Mouse (Mus musculus) thymus, adult 2 months (tissue): ENCODE measurements at regions not wholly inside any gene's neighbourhood (a gene's known extent, or its start where the extent isn't known, plus 50 kb on each side); places are given as distances from the start of the nearest gene placed in this dataset.

Experiments used
- CTCF ChIP-seq: fragments of 200-500 bp; IDR thresholded peaks from 2 replicates; pipeline ENCODE4 v1.5.1; 2012; ENCODE audit warnings: mild to moderate bottlenecking, control low read depth, low read length, moderate library complexity, borderline replicate concordance; ENCODE audit not compliant: control insufficient read depth, poor library complexity, insufficient read depth; ENCODE audit errors: extremely low read depth
- POLR2A ChIP-seq: fragments of 200-500 bp; IDR thresholded peaks from 2 replicates; pipeline ENCODE4 v1.6.1; 2012; ENCODE audit warnings: mild to moderate bottlenecking, low read length, control low read depth, moderate library complexity; ENCODE audit not compliant: control insufficient read depth, poor library complexity, insufficient read depth; ENCODE audit errors: extremely low read depth

GRCm38 (mm10) chr12:25387791-25388280 is 290.9 kb upstream of the Id2 start:
- no peak for TF ChIP-seq CTCF
- TF ChIP-seq POLR2A: no peak
